Mouse (Mus musculus) bone marrow macrophage, adult 2 months (primary cell): ENCODE results near the gene H2afy.

Source experiments
- CTCF ChIP-seq: IDR thresholded peaks from 2 replicates; pipeline ENCODE4 v1.5.1; 2012; ENCODE audit warnings: low read depth, mild to moderate bottlenecking, low read length, moderate library complexity
- POLR2A ChIP-seq: IDR thresholded peaks from 2 replicates; pipeline ENCODE4 v1.6.1; 2012; ENCODE audit warnings: mild to moderate bottlenecking, low read depth, low read length, borderline replicate concordance

GRCm38 (mm10) chr13:56175848-56176247 lies 39.7 kb upstream of the H2afy start:
- TF ChIP-seq CTCF (no peak), POLR2A (no peak)
